Mouse (Mus musculus) kidney, postnatal 10 days (tissue): Measurements from ENCODE around the gene Tuba8.
A peak's percentile ranks its signal among the peaks of the same experiment; 100 is the strongest.

Source experiments
- DNase-seq: peaks from one replicate; pipeline ENCODE4 v3.0.0; 2021; ENCODE audit warnings: mixed read lengths

Tuba8 gene

DNA sequence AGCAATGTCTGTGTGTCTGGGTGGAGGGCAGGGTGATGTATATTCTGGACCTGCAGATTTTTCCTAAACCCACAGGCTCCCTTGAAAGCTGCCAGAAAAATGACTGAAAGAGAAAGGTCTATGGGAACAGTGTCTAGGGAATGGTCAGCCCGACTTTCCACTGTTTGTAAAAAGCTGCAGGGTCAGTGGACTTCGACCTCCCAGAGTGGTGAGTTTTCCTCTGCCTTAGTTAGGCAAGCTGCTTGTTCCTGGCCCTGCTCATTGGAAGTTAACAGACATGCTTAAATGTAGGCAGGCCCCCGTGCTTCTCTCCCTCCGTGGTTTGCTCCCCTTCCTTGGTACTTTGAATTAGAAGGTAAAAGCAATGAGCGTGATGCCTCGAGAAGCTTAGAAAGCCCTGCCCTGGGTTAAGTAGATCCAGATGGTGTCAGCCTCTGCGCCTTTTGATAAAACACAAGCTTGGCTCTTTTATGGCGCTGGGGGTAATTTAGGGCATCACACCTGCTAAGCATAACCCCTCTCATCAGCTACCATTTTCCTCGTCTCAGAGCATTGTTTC lies 12.6 kb upstream of the Tuba8 start:
- no peak for DNase-seq

DNA sequence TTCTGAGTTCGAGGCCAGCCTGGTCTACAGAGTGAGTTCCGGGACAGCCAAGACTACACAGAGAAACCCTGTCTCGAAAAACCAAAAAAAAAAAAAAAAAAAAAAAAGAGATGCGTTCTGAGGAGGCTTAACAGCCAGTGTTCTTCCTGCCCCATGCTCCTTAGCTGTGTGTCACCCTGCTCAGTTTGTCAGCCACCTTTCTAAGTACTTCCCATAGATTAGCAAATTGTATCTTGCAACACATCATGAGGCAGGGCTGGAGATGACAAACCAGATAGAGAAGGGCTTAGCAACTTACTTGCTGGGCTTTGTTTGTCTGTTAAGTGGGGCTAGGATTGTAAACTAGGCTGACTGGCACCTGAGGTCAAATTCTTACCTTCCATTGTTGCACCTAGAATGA lies 10.0 kb upstream of the Tuba8 start:
- DNase-seq = no peak

DNA sequence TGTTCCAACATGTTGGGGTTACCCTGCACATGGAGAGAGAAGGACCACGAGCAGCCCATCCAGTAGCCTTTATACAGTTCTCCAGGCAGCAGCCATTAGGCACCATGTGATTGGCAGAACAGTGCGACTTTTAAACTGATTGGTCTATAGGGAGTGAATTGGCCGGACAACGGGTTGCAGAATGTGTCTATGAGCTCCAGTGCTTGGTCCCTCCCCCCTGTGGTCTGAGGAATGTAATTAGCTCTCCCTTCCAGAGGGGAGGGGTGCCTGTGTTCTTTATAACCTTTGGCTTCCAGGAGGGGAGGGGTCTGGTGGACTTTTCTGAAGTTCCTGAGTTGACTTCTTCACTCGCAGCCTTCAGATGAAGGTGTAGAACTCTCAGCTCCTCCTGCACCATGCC lies 8.5 kb upstream of the Tuba8 start:
- DNase-seq = no peak

DNA sequence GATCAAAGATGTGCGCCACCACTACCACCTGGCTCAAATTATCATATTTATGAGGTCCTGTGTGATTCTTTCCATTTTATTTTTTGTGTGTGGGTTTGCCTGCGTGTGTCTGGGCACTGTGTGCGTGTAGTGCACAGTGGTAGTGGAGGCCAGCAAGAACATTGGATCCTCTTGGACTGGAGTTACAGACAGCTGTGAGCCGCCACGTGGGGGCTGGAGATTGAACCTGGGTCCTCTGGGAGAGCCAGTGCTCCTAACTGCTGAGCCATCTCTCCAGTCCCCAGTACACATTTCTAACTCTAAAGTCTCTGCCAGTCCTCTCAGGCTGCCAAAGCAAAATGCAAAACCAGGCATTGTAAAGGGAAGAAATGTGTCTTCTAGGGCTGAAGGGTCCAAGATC lies 4.0 kb upstream of the Tuba8 start:
- DNase-seq = no peak

DNA sequence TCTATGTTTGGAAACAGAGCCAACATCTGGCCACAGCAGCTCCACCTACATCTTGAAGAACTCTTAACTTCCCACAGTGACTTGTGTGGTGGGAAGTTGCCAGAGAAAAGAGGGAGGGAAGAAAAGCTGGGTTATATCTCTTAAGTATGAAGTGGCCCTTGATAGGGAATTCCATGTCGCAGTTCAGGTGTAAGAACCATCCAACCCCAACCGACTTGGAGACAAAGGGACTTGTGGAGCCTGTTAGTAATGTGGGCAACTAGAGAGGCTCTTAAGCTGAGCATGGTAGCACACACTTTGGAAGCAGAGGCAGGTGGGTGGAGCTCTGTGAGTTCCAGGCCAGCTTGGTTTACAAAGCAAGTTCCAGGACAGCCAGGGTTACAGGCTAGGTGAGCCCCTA lies 912 bp upstream of the Tuba8 start:
- no peak for DNase-seq

DNA sequence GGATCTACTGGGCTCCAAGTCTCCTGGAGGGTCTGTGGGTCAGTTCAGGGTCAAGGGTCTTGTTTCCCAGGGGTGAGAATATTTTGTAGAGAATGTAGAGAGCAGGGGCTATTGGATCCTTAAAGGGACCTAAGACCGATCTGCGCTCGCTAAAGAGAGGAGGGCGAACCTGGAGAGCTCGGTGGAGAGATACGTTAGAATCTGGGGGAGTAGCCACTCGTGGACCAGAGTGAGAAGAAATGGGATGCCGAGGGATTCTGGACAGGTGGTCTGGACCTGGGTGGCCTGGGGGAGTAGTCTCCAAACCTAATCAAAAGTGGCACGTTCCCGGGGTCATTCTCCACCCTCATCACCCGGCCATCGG lies 412 bp downstream of the Tuba8 start:
- no peak for DNase-seq

DNA sequence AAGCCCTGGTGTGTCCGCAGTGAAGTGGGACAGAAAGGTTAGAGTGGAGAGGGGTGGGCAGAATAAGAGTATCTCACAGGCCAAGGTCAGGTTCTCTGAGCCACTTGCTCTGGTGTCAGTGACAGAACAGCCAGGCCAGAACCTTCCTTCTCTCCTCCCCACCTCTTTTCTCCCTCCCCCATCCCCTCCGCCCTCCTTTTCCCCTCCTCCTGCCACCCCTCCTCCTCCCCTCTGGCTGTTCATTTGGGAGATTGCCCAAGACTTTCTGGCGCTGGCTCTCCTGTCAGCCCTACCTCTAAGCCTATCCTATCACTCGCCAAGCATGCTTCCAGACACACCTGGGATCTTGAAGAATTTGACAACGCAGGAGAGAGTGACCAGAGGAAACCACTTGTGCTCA lies 1.2 kb downstream of the Tuba8 start:
- DNase-seq = no peak

DNA sequence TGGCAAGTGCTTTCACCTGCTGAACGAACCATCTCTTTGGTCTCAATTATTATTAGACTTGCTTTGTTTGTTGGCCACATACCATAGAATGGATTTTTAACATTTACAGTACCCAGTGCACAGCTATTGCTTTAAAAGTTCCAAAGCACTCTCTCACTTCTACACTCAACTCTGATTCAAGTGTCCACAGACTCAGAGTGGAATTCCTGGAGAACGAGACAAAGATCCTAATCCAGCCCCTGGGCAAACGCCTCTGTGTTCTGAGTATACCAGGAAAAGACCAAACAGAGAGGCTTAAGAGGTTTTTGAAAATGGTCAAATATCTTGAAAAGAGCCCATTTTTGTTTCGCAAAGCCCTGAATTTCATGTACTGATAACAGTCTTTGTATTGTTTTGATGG lies 2.5 kb downstream of the Tuba8 start:
- DNase-seq = no peak

DNA sequence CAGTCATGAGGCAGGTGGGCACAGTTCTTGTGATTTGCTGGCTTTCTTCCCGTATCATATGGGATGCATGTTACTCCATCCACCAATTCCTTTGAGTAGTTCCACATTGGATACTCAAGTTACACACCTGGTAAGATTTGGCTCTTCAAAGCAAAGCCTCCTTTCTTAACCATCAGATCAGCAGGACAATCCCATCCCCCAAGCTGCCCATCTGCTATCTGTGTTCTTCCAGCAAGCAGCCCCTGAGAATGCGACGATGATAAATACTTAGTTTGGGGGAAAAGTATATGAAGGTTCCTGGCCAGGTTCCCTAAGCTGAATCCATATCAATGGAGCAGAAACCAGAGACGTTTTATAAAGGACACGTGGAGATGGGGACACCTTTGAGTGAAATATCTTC lies 3.7 kb downstream of the Tuba8 start:
- DNase-seq = no peak

DNA sequence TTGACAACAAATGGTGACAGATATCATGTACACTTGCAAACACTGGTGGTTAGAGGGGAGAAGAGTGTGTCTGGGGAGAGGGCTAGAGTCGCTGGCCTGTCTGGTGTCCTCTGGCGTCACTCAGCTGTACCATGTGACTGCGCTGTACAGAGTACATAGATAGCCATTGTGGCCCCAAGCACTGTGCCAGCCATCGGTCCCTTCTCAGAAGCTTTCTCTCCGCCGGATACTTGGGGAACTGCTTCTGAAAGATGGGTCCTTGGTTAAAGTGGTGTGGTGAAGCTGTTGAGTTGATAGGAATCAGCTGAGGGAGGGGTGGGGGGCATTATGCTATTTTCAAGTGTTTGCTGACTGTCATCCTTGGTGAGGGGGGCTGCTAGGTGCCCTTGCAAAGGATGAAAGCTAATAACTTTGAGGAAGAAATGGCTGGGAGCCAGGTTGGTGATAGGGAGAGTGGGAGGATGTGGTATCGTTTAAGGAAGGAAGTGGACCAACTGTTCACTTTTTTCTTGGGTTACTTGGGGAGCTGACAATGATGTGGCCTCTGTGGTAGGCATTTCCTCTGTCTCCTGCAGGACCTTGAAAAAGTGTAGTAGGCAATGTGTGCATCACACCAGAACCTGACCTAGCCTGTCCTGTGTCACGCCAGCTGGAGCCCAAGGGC lies 4.3 kb downstream of the Tuba8 start:
- no peak for DNase-seq

DNA sequence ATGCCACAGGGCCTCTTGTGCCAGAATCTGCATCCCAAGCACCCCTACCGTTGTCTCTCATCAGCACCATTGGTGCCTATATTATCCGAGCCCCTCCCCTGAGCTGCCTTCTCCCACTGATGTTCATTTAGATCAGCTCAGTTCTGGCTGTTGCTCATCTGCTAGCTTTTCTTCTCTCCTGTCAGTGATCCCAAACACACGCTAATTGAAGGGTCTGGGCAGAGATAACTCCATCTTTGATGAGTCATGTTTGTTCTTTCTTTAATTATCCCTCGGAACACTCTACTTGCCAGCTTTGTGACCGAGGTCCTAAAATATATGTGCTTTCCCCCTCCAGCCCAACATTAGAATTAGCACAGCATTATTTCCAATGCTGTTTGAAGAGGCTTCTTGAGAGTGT lies 4.8 kb downstream of the Tuba8 start:
- no peak for DNase-seq

DNA sequence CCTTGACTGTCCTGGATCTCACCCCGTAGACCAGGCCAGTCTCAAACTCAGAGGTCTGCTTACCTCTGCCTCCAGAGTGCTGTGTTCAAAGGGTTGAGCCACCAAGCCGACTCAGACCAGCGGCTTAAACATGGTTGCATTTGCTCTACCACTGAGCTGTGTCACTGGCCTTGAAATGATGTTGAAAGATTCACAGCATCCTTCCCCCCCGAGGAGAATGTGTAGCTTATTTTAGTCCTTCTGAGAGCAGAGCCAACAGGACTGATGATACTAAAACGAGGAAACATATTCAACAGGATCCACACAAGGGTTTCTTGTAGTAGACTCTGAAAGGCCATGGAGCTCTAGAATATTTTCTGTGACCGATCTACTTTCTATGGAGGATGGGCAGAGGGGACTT lies 5.4 kb downstream of the Tuba8 start:
- DNase-seq = no peak

DNA sequence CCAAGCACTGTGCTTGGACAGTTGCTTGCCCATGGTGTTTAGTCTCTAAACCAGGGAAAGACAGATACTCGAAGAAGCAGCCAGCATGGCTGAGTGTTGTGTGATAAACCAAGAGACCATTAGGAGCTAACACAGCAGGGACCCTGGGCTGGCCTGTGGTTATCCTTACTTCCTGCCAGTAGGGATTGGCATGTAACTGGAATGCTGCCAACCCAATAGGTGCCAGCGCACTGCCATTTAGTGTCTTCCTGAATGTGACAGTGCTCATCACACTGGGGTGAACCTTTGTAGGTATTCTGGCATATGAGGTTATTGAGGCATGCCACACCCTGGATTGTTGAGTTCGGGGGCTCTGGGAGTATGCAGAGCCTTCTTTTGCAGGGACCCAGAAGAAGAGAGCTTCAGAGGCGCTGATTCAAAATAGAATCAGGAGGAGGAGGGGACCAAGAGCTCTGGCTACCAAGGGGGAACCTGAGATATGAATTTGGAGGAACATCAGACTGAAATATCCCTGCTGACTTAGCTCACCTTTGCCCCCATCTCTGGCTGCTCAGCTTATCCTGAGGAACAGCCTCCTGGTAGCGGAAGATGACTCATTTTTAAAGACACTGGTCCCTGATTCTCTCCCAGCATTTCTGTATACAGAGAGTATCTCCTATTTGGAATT lies 6.2 kb downstream of the Tuba8 start:
- no peak for DNase-seq

DNA sequence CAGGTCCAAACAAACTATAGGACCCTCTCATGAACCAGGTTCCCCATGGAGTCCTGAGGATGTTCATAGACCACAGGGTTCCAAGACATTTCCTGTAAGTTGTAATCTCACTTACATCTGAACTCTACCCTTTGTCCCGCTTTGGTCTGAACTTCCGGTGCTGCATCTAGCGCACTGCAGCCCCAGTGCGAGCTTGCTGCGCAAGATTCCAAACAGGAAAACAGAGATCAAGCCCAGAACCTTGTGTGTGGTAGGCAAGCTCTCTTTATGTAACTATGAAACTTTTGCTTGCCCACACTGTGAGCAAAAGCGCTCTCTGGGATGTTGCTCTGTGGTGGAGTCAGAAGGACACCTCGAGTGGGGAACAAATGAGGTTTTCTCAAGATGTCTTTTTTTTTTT lies 7.5 kb downstream of the Tuba8 start:
- no peak for DNase-seq

DNA sequence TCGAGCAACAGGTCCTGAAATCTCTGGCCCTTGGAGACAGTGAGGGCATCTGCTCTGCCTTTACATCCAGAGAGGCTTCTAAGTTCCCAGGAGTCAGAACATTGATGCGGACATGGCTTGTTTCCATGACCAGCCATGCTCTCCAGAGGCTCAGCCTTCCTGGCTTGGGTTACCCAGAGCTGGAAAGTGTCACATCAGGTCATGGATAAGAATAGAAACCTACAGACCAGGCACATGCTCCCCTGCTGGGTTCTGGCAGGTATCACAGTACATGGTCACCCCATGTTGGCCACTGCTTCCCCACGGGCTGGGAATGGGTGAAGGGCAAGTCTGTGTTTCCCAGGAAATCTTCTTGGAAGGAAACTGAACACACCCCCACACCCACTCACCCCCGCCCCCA lies 8.9 kb downstream of the Tuba8 start:
- no peak for DNase-seq

DNA sequence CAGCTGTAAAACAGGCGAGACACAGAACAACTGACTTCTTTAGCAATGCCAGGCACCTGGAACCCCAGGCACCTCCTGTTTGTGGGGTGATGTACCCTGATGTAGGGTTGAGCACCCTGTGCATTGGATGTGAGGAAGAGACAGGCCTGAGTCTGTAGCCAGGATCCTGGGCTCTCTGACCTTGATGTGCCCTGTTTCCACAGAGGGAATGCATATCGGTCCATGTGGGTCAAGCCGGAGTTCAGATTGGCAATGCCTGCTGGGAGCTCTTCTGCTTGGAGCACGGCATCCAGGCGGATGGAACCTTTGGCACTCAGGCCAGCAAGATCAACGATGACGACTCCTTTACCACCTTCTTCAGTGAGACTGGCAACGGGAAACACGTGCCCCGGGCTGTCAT lies 9.7 kb downstream of the Tuba8 start:
- no peak for DNase-seq

DNA sequence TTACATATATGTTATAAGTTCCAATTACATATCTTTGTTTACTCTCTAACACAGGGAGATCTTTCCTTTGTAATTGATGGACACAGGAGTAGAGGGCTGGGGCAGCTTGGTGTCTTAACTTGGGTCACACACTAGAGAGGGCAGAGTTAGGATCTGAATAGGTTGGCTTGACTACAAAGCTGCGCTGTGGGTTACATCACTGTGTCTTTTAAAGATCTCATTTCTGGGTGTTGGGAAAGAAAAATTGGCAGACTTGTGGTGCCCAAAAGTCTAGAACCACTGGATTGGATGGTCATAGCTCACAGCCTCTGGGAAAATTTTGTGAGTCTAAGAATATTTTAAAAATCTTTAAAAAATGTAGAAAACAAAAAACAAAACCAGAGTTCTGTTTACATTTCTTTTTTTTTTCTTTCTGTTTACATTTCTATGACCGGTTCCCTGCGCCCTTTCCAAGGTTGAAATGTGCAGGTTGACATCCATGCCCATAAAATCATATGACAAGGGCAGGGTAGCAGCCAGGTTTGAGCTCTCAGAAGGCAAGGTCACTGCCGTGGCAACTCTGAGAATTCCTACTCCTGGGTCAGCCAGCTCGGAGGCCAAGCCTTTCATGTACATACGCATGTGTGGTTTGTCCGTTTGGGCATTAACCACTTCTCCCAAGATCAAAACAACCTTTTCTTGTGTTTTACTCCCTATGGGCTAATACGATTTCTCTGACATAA lies 11.5 kb downstream of the Tuba8 start:
- DNase-seq = no peak

DNA sequence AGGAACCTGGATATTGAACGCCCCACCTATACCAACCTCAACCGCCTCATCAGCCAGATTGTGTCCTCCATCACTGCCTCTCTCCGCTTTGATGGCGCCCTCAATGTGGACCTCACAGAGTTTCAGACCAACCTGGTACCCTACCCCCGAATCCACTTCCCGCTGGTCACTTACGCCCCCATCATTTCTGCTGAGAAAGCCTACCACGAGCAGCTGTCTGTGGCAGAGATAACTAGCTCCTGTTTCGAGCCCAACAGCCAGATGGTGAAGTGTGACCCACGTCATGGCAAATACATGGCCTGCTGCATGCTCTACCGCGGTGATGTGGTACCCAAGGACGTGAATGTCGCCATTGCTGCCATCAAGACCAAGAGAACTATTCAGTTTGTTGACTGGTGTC lies 12.5 kb downstream of the Tuba8 start:
- DNase-seq = no peak

DNA sequence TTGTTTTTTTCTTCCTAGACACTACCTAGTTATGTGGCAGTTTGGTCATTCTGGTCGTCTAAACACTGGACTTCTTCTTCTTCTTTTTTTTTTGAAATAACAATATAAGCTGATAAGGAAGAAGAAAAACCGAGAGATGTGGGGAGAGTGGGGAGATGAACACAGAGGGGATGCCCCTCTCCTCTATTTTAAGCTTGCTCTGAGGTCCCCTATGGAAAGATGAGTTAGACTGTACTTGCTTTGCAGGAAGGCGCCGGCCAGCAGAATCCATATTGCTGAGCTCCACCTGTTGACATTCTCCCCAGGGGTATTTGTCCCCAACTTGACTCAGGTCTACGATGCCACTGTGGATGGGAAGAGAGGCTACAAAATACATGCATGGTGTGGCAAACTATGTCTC lies 13.6 kb downstream of the Tuba8 start:
- DNase-seq = no peak

DNA sequence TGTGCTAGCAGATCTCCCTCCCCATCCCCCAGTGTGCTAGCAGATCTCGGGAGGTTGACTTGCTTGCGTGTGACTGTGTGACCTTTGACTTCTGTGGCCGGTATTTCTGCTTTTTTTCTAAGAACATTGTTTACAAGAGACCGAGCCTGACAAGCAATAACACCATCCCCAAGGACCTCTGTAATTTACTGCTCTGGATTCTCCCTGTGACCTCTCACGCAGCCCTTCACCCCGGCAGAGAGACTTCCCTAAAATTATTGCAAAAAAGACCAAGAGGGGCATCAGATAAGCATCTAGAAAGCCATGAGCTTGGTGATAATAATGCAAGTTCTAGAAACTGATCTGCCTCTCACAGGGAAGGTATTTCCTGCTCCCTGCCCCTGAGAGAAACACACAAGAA lies 14.5 kb downstream of the Tuba8 start:
- peak; percentile 38 for DNase-seq

DNA sequence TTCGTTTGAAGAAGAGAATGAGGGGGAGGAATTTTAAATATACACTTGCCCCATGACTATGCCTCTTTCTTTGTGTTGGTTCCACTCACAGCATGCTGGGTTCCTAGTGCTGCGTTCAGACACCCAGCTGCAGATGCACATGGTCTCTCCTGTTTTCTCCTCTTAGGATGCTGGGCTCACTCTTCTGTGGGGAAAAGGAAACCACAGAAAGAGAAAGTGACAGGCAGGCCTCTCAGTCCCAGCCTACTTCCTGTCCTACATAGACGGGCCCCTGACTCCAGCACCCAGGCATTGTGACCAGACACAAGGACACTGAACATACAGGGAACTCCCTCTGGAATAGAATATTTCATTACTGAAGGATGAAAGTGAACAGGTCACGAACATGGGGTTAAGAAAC lies 15.5 kb downstream of the Tuba8 start:
- no peak for DNase-seq

DNA sequence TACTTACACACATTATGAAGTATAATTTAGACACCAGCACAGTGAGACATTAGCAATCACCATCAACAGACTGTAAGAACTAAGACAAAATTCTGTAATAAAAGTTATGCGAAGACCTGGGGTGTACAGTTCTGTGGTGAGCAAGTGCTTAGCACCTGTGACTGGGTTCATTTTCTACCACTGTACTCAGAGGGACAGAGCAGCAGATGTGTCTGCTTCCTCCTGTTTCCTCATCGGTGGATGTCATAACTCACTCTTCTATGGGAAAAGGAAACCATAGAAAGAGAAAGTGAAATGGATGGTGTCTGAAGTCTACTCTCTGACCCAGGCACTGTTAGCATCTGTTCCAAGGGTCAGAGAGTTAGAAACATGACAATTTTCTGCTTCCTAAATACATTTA lies 16.2 kb downstream of the Tuba8 start:
- DNase-seq = no peak

DNA sequence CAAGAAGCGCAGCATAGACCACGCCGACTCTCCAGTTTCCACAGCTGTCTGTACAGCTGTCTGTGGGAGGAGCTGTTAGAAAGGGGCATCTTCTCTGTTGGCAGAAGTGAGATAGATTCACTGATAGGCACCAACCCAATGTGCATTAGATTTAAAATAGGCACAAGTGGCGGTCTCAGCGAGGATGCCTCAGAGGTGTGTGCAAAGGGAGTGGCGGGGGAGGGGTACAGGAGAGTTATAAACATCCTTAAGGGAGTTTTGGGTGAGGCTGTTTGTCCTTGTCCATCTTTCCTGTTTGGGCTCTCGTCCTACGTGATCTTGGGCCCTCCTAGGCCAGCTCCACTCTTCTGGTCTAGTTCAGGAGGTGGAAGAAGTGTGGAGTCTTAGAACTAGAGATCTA lies 17.9 kb downstream of the Tuba8 start:
- no peak for DNase-seq

DNA sequence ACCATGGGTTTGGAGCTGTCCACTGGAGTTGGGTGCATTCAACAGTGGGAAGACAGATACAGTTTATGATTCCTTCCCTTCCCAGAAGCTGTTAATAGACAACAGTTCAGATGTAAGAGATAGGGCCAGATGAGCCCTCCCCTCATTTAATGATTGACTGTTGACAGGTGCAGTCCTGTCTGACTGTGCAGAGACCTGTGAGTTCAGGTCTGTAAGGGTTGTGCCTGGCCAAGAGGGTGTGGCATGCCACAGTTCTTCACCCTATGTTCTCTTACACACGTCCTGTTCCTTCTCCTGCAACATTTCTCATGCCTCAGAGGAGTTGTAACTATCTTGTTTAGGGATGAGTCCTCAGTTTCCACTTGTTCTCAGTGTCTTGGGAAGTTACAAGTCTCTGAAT lies 22.2 kb downstream of the Tuba8 start:
- DNase-seq = no peak
